Mouse (Mus musculus): ENCODE results near the gene Tmem258.
A peak's percentile ranks its signal among the peaks of the same experiment; 100 is the strongest.
"Not testable (repeated sequence)": the region's sequence is repeated elsewhere in the genome, so short reads cannot be mapped to it uniquely, and the experiment has no call there.

Tmem258 gene

GRCm38 (mm10) chr19:10203848-10204615 is at the start of gene Tmem258, which contains the start of gene Fen1:
TSS of gene Tmem258 (plus strand) at chr19:10204014.
TSS of gene Fen1 (minus strand) at chr19:10204169.
- peak; percentile 93 for DNase-seq

GRCm38 (mm10) chr19:10157725-10158124 is 46.1 kb upstream of the Tmem258 start:
- DNase-seq = no peak

- no peak for DNase-seq
Measured at GRCm38 (mm10) chr19:10163896-10164295, 39.9 kb upstream of the Tmem258 start.

GRCm38 (mm10) chr19:10165928-10166327 is 37.9 kb upstream of the Tmem258 start:
- not testable (repeated sequence) for DNase-seq

GRCm38 (mm10) chr19:10167112-10167511 is 36.7 kb upstream of the Tmem258 start:
- DNase-seq = no peak

- no peak for DNase-seq
Measured at GRCm38 (mm10) chr19:10167951-10168350, 35.9 kb upstream of the Tmem258 start.

- no peak for DNase-seq
Measured at GRCm38 (mm10) chr19:10168441-10168840, 35.4 kb upstream of the Tmem258 start.

GRCm38 (mm10) chr19:10169179-10169578 is 34.6 kb upstream of the Tmem258 start:
- DNase-seq = no peak

- not testable (repeated sequence) for DNase-seq
Measured at GRCm38 (mm10) chr19:10169692-10170330, 34.0 kb upstream of the Tmem258 start.

GRCm38 (mm10) chr19:10170466-10170865 is 33.3 kb upstream of the Tmem258 start:
- no peak for DNase-seq

- DNase-seq = no peak
Measured at GRCm38 (mm10) chr19:10171359-10171758, 32.5 kb upstream of the Tmem258 start.

- DNase-seq = no peak
Measured at GRCm38 (mm10) chr19:10171846-10172245, 32.0 kb upstream of the Tmem258 start.

- no peak for DNase-seq
Measured at GRCm38 (mm10) chr19:10173116-10173718, 30.6 kb upstream of the Tmem258 start.

- no peak for DNase-seq
Measured at GRCm38 (mm10) chr19:10173844-10174539, 29.8 kb upstream of the Tmem258 start.

- no peak for DNase-seq
Measured at GRCm38 (mm10) chr19:10174956-10175355, 28.9 kb upstream of the Tmem258 start.

GRCm38 (mm10) chr19:10176477-10176876 is 27.3 kb upstream of the Tmem258 start:
- DNase-seq = no peak

- DNase-seq = no peak
Measured at GRCm38 (mm10) chr19:10176941-10177372, 26.9 kb upstream of the Tmem258 start.

GRCm38 (mm10) chr19:10181225-10181624 is 22.6 kb upstream of the Tmem258 start:
- DNase-seq = no peak

- no peak for DNase-seq
Measured at GRCm38 (mm10) chr19:10182142-10182541, 21.7 kb upstream of the Tmem258 start.

- DNase-seq = peak; percentile 93
Measured at GRCm38 (mm10) chr19:10182670-10183298, 21.0 kb upstream of the Tmem258 start, which contains the start of gene Fads1. TSS of gene Fads1 (plus strand) at chr19:10182888.

GRCm38 (mm10) chr19:10183299-10183983 is 20.4 kb upstream of the Tmem258 start:
- peak; percentile 65 for DNase-seq

- DNase-seq = no peak
Measured at GRCm38 (mm10) chr19:10184096-10184495, 19.7 kb upstream of the Tmem258 start.
